Mouse (Mus musculus) C2C12 (cell line): ENCODE measurements around the gene Abtb1. TPM values are rescaled to one million over a fixed set of nuclear protein-coding genes. Genes with fewer than 3 reads are reported as not detected.

Source experiments
- H3K27me3 ChIP-seq: one replicate; pipeline ENCODE4 v1.6.1; 2011; ENCODE audit not compliant: control insufficient read depth, insufficient read depth, insufficient read length
- H3K36me3 ChIP-seq: one replicate; pipeline ENCODE4 v1.6.1; 2011; ENCODE audit not compliant: control insufficient read depth, insufficient read depth
- H3K4me3 ChIP-seq: one replicate; pipeline ENCODE4 v1.5.1; 2011; ENCODE audit warnings: mild to moderate bottlenecking, control low read depth; ENCODE audit not compliant: poor library complexity, insufficient read depth, severe bottlenecking
- H3K79me2 ChIP-seq: one replicate; pipeline ENCODE4 v1.6.1; 2011; ENCODE audit not compliant: control insufficient read depth, insufficient read depth
- H3K79me3 ChIP-seq: one replicate; pipeline ENCODE4 v1.6.1; 2011; ENCODE audit warnings: low read depth, control low read depth
- H3ac ChIP-seq: one replicate; pipeline ENCODE3; 2011; ENCODE audit warnings: low read depth; ENCODE audit not compliant: control insufficient read depth, insufficient read length
- CEBPB ChIP-seq: IDR thresholded peaks from one replicate; pipeline ENCODE4 v1.6.1; 2011; ENCODE audit warnings: low read depth, mild to moderate bottlenecking, control low read depth, moderate library complexity
- CTCF ChIP-seq: IDR thresholded peaks from one replicate; pipeline ENCODE4 v1.5.1; 2011; ENCODE audit not compliant: control insufficient read depth, insufficient read depth, insufficient read length
- FOSL1 ChIP-seq: IDR thresholded peaks from one replicate; pipeline ENCODE4 v1.8.0; 2011; ENCODE audit warnings: mild to moderate bottlenecking, low read length; ENCODE audit not compliant: poor library complexity, insufficient read depth, severe bottlenecking
- MAX ChIP-seq: IDR thresholded peaks from one replicate; pipeline ENCODE4 v1.6.1; 2011; ENCODE audit warnings: mild to moderate bottlenecking, control low read depth
- MYOD1 ChIP-seq: IDR thresholded peaks from one replicate; pipeline ENCODE4 v1.6.1; 2011; ENCODE audit warnings: low read depth; ENCODE audit not compliant: control insufficient read depth, insufficient read length
- MYOG ChIP-seq: IDR thresholded peaks from one replicate; pipeline ENCODE4 v1.6.1; 2011; ENCODE audit not compliant: control insufficient read depth, insufficient read length; ENCODE audit errors: extremely low read depth
- USF1 ChIP-seq: IDR thresholded peaks from one replicate; pipeline ENCODE4 v1.6.1; 2011; ENCODE audit warnings: low read depth, mild to moderate bottlenecking, control low read depth, moderate library complexity
- polyA plus RNA-seq: library from polyadenylated mRNA; unstranded; fragments of >200 nt; fragmentation: generic; extraction: Trizol; gene quantifications from one replicate; pipeline ENCODE4 v1.2.1, GENCODE M21; 2012; ENCODE audit warnings: missing spikeins

Abtb1 gene
- polyA plus RNA-seq, 1 experiment = 6.7 TPM

- Histone ChIP-seq H3K27me3 (no peaks in the 10 kb centered on the region), H3ac (no peak overlapping the region), H3K79me2 (no peaks in the 10 kb centered on the region), H3K79me3 (no peaks in the 10 kb centered on the region), H3K36me3 (no peaks in the 10 kb centered on the region), H3K4me3 (no peak overlapping the region)
- no peak for TF ChIP-seq MYOD1
- no peak for TF ChIP-seq MAX
- TF ChIP-seq USF1 = no peak
- TF ChIP-seq FOSL1 = no peak
- no peak for TF ChIP-seq MYOG
- no peak for TF ChIP-seq CTCF
- no peak for TF ChIP-seq CEBPB
These were observed 3.2 kb downstream of the Abtb1 start for GRCm38 (mm10) chr6:88838613-88839012.

DNA sequence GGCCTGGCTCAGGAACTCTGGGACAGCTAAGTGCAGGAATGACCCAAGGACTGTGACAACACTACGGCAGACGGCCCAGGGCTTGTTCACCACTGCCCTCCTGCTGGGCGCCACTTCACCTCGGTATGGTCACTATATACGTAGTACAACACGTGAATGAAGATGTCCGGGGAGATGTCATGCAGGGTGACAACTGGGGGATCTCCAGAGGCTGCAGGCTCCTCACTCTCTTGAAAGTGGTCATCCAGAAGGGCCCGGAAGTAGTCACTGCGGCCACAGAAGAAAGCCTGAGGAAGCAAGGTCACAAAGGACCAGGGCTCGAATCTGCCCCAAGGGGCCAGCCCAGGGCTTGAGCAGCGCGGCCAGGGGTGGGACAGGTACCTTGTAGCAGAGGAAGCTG, 3.8 kb downstream of the Abtb1 start:
- Histone ChIP-seq H3ac (no peak overlapping the region), H3K79me3 (no peaks in the 10 kb centered on the region), H3K27me3 (no peaks in the 10 kb centered on the region), H3K79me2 (no peaks in the 10 kb centered on the region), H3K36me3 (no peaks in the 10 kb centered on the region), H3K4me3 (no peak overlapping the region)
- TF ChIP-seq CTCF = no peak
- no peak for TF ChIP-seq MYOD1
- no peak for TF ChIP-seq MYOG
- no peak for TF ChIP-seq FOSL1
- no peak for TF ChIP-seq MAX
- no peak for TF ChIP-seq CEBPB
- TF ChIP-seq USF1 = no peak

GRCm38 (mm10) chr6:88836178-88836819, 5.5 kb downstream of the Abtb1 start:
- TF ChIP-seq MAX = no peak
- TF ChIP-seq FOSL1 = no peak
- TF ChIP-seq MYOD1 = no peak
- TF ChIP-seq USF1 = no peak
- TF ChIP-seq MYOG = no peak
- TF ChIP-seq CTCF = no peak
- TF ChIP-seq CEBPB = no peak
- Histone ChIP-seq H3ac (no peak overlapping the region), H3K79me2 (no peaks in the 10 kb centered on the region), H3K36me3 (no peaks in the 10 kb centered on the region), H3K79me3 (no peaks in the 10 kb centered on the region), H3K27me3 (no peaks in the 10 kb centered on the region), H3K4me3 (no peak overlapping the region)

- H3K36me3 ChIP-seq = no peaks in the 10 kb centered on the region
- TF ChIP-seq FOSL1 (no peak), CEBPB (no peak), CTCF (no peak), USF1 (no peak), MAX (no peak), MYOG (no peak), MYOD1 (no peak)
- H3K79me3 ChIP-seq = no peaks in the 10 kb centered on the region
- no peaks in the 10 kb centered on the region for H3K79me2 ChIP-seq
- H3K27me3 ChIP-seq = no peaks in the 10 kb centered on the region
- H3K4me3 ChIP-seq = no peak overlapping the region
- no peak overlapping the region for H3ac ChIP-seq
These were observed 6.7 kb downstream of the Abtb1 start for GRCm38 (mm10) chr6:88835047-88835446.

DNA sequence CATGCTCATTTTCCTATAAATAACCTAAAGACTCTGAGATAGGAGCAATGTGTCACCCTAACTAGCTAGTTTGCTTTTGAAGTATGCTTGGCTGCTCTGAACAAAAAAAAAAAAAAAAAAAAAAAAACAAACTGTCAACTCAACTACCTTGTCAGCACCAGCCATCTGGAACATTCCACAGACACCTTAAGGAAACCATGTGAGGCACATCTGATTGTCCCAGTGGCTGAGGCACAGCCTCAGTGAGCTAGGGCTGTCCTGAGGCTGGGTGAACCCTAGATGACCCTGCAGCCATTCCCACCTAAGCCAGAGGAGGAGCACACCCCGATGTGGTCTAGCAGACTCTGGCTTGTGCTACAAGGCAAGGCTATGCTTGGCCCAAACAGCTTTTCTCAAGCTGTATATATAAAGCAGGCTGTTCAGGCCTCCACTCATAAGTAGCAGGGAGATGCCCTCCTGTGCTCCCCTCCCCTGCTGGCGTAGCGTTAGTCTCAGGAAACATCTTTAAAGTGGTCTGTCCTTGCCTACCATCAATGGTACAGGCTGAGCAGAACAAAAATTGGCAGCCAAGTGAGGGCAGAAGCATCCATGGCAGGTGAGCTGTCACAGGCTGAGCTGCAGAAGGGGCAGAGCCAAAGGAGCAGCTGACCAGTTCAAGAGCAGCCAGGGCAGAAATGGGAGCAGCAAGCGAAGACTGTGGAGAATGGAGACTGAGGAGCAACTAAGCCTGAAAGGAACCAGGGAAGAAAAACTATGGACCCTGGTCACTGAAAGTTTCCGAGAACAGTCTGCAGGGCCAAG, 8.2 kb downstream of the Abtb1 start:
- H3K27me3 ChIP-seq = no peaks in the 10 kb centered on the region
- H3K4me3 ChIP-seq = no peak overlapping the region
- H3K79me3 ChIP-seq = no peaks in the 10 kb centered on the region
- no peaks in the 10 kb centered on the region for H3K79me2 ChIP-seq
- TF ChIP-seq MYOG (no peak), MAX (no peak), CTCF (no peak), FOSL1 (no peak), MYOD1 (no peak), USF1 (no peak), CEBPB (no peak)
- H3ac ChIP-seq = no peak overlapping the region
- no peaks in the 10 kb centered on the region for H3K36me3 ChIP-seq

GRCm38 (mm10) chr6:88832663-88833062, 9.1 kb downstream of the Abtb1 start:
- Histone ChIP-seq H3K79me2 (no peaks in the 10 kb centered on the region), H3K36me3 (no peaks in the 10 kb centered on the region), H3K27me3 (no peaks in the 10 kb centered on the region), H3ac (no peak overlapping the region), H3K4me3 (no peak overlapping the region), H3K79me3 (no peaks in the 10 kb centered on the region)
- TF ChIP-seq MYOD1 (no peak), CTCF (no peak), MYOG (no peak)
